Mouse (Mus musculus): ENCODE measurements around the gene Vmn2r27. TPM values are rescaled to one million over a fixed set of nuclear protein-coding genes. Genes with fewer than 3 reads are reported as not detected.

Vmn2r27 gene
- 0.10 TPM for polyA plus RNA-seq (2017; shearing (Covaris generic))

DNA sequence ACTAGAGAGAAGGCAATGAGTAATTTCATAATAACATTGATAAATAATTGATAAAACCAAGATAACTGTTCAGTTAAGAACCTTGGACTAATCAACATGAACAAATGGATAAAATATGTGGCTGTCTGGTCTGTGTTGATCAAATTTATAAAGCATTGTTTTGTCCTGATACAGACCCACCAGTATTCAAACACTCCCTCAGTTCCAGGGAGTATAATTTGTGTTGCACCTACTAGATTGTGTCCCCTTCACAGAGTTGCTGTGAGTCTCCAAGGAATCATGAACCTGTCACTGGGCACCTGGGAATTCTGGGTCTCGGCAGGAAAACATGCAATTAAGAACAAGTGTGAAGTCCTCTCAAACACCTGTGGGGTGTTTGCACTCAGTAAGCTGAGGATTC lies at the start of gene Vmn2r27:
Gene Vmn2r27, minus strand, starts transcription at position 101 of the 400 bp plus-strand sequence.

Other genes with a start within 250 kb of the Vmn2r27 start
- not detected for gene Vmn2r26, start 207.3 kb downstream of the Vmn2r27 start, polyA plus RNA-seq (2017; shearing (Covaris generic))
- gene Cd163, start 72.8 kb upstream of the Vmn2r27 start, polyA plus RNA-seq (2017; shearing (Covaris generic)) = 1.1 TPM
- gene Pex5, start 183.2 kb upstream of the Vmn2r27 start, polyA plus RNA-seq (2017; shearing (Covaris generic)) = 43.7 TPM
- gene Clstn3, start 232.9 kb upstream of the Vmn2r27 start, polyA plus RNA-seq (2017; shearing (Covaris generic)) = 0.28 TPM